Mouse (Mus musculus) spleen, adult 2 months (tissue): ENCODE measurements around the gene Acsbg1.

ENCODE experiments used
- CTCF ChIP-seq: fragments of 200-500 bp; IDR thresholded peaks from 2 replicates; pipeline ENCODE4 v1.5.1; 2011; ENCODE audit warnings: mild to moderate bottlenecking, inconsistent platforms; ENCODE audit not compliant: insufficient read depth, insufficient read length, insufficient replicate concordance; ENCODE audit errors: extremely low read depth
- POLR2A ChIP-seq: fragments of 200-500 bp; IDR thresholded peaks from 2 replicates; pipeline ENCODE4 v1.6.1; 2011; ENCODE audit warnings: low read depth, low read length, inconsistent platforms

DNA sequence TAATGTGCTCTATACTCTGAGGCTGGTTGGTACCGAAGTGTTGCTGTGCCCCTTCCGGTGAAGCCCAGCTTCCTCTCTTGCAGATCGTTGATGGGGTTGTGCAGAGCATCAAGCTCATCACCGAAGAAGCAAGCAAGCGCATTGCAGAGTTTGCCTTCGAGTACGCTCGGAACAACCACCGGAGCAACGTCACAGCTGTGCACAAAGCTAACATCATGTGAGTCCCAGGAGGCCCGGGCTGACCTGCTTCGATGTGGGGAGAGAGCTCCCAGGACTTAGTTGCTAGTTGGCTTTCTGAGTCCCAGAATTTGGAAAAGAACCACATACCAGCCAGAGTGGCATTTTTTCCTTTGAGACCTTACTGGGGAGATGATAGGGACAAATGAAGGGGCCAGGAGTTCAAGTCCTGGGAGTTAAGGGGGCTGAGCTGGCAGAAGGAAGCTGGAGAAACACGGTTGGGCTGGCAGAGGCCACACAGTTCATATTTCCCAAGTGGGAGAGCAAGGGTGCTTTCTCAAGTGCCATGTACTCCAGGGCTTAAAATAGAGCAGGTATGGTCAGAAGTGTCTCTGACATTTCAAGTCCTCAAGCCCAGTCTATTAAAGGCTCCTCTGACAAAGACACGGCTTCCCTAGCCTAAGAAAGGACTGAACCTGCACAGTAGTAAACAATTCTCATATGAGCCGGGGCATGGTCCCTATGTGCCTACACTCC is 64.8 kb downstream of the Acsbg1 start:
- TF ChIP-seq POLR2A (no peak), CTCF (no peak)
